Comparison of ENCODE assay signal across 11 mouse cellular contexts in the genomic region with DNA sequence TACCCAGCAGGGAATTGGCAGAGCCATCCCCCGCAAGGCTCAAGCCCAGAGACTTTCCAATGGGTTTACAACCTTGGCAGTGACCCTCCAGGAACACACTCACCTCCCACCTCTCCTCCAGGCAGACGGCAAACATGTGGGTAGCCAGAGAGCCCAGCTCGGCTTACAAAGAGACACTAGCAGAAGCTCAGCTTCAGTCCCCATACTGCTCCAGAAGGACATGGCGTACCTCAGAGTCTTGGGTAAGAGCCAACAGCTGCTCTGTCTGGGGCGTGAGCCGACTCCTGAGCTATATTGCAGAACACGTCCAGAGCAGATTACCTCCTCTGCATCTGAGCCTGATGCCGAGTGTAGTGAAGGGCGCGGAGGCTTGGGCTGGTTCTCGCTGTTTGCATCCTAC. TPM values are rescaled to one million over a fixed set of nuclear protein-coding genes. Genes with fewer than 3 reads are reported as not detected.
DNase-seq lines count a peak whose midpoint lies in the region; ATAC-seq and TF ChIP-seq lines count a peak whose summit lies in the region.
"Had no signal": no experiment of that assay in that cellular context is flagged by ENCODE, and none has a peak within 500 bp of the region (broad histone marks: within the 10 kb centered on the region; RNA-seq: fewer than 3 reads in every experiment).

No protein-coding gene starts in this region.

- H3K36me3 ChIP-seq in liver, embryonic 16.5 days (ENCODE audit: control insufficient read depth, insufficient read depth): peaks cover 5% of the 10 kb centered on the region; the same call in 1 of the 2 replicates
- peaks cover 12% of the 10 kb centered on the region for H3K36me3 ChIP-seq in liver, embryonic 11.5 days (ENCODE audit: control insufficient read depth, insufficient read depth, low read length)

- whole genome bisulfite sequencing in liver, embryonic 16.5 days (ENCODE audit: insufficient replicate concordance): 72% methylated on average over 11 of the region's 11 CpGs
- 83% methylated on average over 11 of the region's 11 CpGs for WGBS in liver, embryonic 11.5 days

- no peak overlapping the region for H3K4me2 ChIP-seq in liver, embryonic 16.5 days (ENCODE audit: low read depth, low read length)
- no peak overlapping the region for H3K4me2 ChIP-seq in liver, embryonic 11.5 days
- H3K4me2 ChIP-seq: liver, embryonic 13.5 days had no signal

- H3K9me3 ChIP-seq in liver, embryonic 16.5 days (replicated peaks; ENCODE audit: control insufficient read depth, low read length): no peaks in the 10 kb centered on the region
- no peaks in the 10 kb centered on the region for H3K9me3 ChIP-seq in liver, embryonic 11.5 days (ENCODE audit: control insufficient read depth, low read length)
- H3K9me3 ChIP-seq: liver, embryonic 13.5 days had no signal

- H3K27ac ChIP-seq in gastrocnemius, adult 2 months: peak overlapping the region; percentile 65
- H3K27ac ChIP-seq in liver, embryonic 16.5 days (ENCODE audit: low read length): peak overlapping the region; percentile 5; the same call in 1 of the 2 replicates
- no peak overlapping the region for H3K27ac ChIP-seq in liver, embryonic 11.5 days (ENCODE audit: low read depth, low read length)
- peak overlapping the region; percentile 1; the same call in 1 of the 2 replicates for H3K27ac ChIP-seq in brown adipose tissue, adult 24 weeks (replicated peaks; ENCODE audit: low read depth, low read length)
- H3K27ac ChIP-seq in left cerebral cortex, adult 2 months: no peak overlapping the region

- H3K4me3 ChIP-seq in gastrocnemius, adult 2 months: no peak overlapping the region
- H3K4me3 ChIP-seq in liver, embryonic 16.5 days (ENCODE audit: low read depth, low read length): no peak overlapping the region
- H3K4me3 ChIP-seq in liver, embryonic 11.5 days (ENCODE audit: low read depth, low read length): no peak overlapping the region
- H3K4me3 ChIP-seq in brown adipose tissue, adult 24 weeks (ENCODE audit: insufficient read depth, low read depth, low read length): no peak overlapping the region
- no peak overlapping the region for H3K4me3 ChIP-seq in left cerebral cortex, adult 2 months
- H3K4me3 ChIP-seq: liver, embryonic 13.5 days; megakaryocyte, embryonic 14.5 days had no signal

- peak; percentile 81 for DNase-seq in gastrocnemius, adult 2 months
- DNase-seq in gastrocnemius, postnatal 10 days: no peak
- no peak for DNase-seq in liver, embryonic 11.5 days (ENCODE audit: low spot score)
- peak; percentile 30 to 34 for DNase-seq in left cerebral cortex, adult 2 months (ENCODE audit: extremely low spot score in 1 of 2, low spot score in 2 of 2)
- DNase-seq in cerebellum, postnatal 36 days: no peak
- no peak for DNase-seq in Muller cell, postnatal 12 days (ENCODE audit: inconsistent ontology term)
- DNase-seq: forebrain, postnatal 0 days; liver, embryonic 13.5 days had no signal

- no peak for ATAC-seq in liver, embryonic 16.5 days (ENCODE audit: low read depth)
- no peak for ATAC-seq in liver, embryonic 11.5 days (replicated peaks; ENCODE audit: low FRiP score)
- ATAC-seq: forebrain, postnatal 0 days had no signal

- H3K4me1 ChIP-seq in liver, embryonic 16.5 days (ENCODE audit: control insufficient read depth, low read depth, low read length): peaks cover 27% of the 10 kb centered on the region
- H3K4me1 ChIP-seq in liver, embryonic 11.5 days (replicated peaks; ENCODE audit: control insufficient read depth, insufficient read depth, low read length): peaks cover 28% of the 10 kb centered on the region
- H3K4me1 ChIP-seq in brown adipose tissue, adult 24 weeks (ENCODE audit: control insufficient read depth, insufficient read depth, insufficient read length, low read length): peaks cover 62% of the 10 kb centered on the region

- no peak overlapping the region for H3K9ac ChIP-seq in liver, embryonic 16.5 days (ENCODE audit: low read depth, low read length)
- no peak overlapping the region for H3K9ac ChIP-seq in liver, embryonic 11.5 days (ENCODE audit: low read depth, low read length)
- H3K9ac ChIP-seq: forebrain, postnatal 0 days; liver, embryonic 13.5 days had no signal

- intact Hi-C loops in gastrocnemius, adult 2 months (cut with DNase I): no loop called here
- intact Hi-C loops in left cerebral cortex, adult 2 months (cut with DNase I): no loop called here

- no peak for TF ChIP-seq CTCF in gastrocnemius, adult 2 months (IDR thresholded peaks at IDR 0.05)
- TF ChIP-seq CTCF in left cerebral cortex, adult 2 months (IDR thresholded peaks at IDR 0.05): no peak

- no peaks in the 10 kb centered on the region for H3K27me3 ChIP-seq in liver, embryonic 16.5 days (ENCODE audit: control insufficient read depth, insufficient read depth, low read depth, low read length)
- no peaks in the 10 kb centered on the region for H3K27me3 ChIP-seq in liver, embryonic 11.5 days (replicated peaks; ENCODE audit: control insufficient read depth, insufficient read depth, low read length)
- H3K27me3 ChIP-seq: liver, embryonic 13.5 days; megakaryocyte, embryonic 14.5 days had no signal

RNA-seq across cellular contexts. Expression of gene Scarb1, which starts 15.0 kb away (rescaled TPM):
- total RNA-seq in gastrocnemius, adult 2 months (2021): 10 to 100 TPM; 11.8 to 16.9 TPM
- 10 to 100 TPM; 49.8 to 58.0 TPM for total RNA-seq in gastrocnemius, postnatal 10 days (2021)
- 78.3 and 89.5 TPM in 2 replicates for polyA plus RNA-seq in liver, embryonic 16.5 days (2015; fragmentation: Nextera tagmentation; extraction: Ambion mirVana)
- 104 and 108 TPM in 2 replicates for polyA plus RNA-seq in liver, embryonic 11.5 days (2014; fragmentation: Nextera tagmentation; extraction: Ambion mirVana)
- 18.6 and 30.7 TPM in 2 replicates for polyA plus RNA-seq in brown adipose tissue, adult 24 weeks (2012; ENCODE audit: insufficient read depth, insufficient read length, missing spikeins)
- 10 to 100 TPM; 24.4 to 29.6 TPM for total RNA-seq in left cerebral cortex, adult 2 months (2021)

Comparison
In these comparisons a context has a peak if more than half of its experiments do, and no peak if none do; other contexts are left out.
1. DNase-seq: peak in gastrocnemius, adult 2 months (single experiment) and left cerebral cortex, adult 2 months (2 of 2); none in gastrocnemius, postnatal 10 days (single experiment), liver, embryonic 11.5 days (single experiment), cerebellum, postnatal 36 days (0 of 2) and Muller cell, postnatal 12 days (single experiment).
2. H3K27ac ChIP-seq: peak in gastrocnemius, adult 2 months (single experiment), liver, embryonic 16.5 days (single experiment) and brown adipose tissue, adult 24 weeks (single experiment); none in liver, embryonic 11.5 days (single experiment) and left cerebral cortex, adult 2 months (single experiment).